Mouse (Mus musculus): ENCODE measurements at regions not wholly inside any gene's neighbourhood (a gene's known extent, or its start where the extent isn't known, plus 50 kb on each side); places are given as distances from the start of the nearest gene placed in this dataset.

GRCm38 (mm10) chr15:59196351-59196750 is 307.3 kb downstream of the Gm49356 start:
- H3K4me1 ChIP-seq (ENCODE audit: insufficient read depth) = 0 out of 2 replicates have a peak, but pooled peaks cover 6% of the 10 kb centered on the region
- no peak overlapping the region for H3K27ac ChIP-seq (ENCODE audit: low read depth)
- DNase-seq = no peak
- TF ChIP-seq CTCF (IDR thresholded peaks at IDR 0.05; ENCODE audit: low read depth) (no peak), EP300 (IDR thresholded peaks at IDR 0.05; ENCODE audit: low read depth) (no peak)
- no peaks in the 10 kb centered on the region for H3K9me3 ChIP-seq (ENCODE audit: low read length)
- no peaks in the 10 kb centered on the region for H3K27me3 ChIP-seq (ENCODE audit: insufficient read depth, low read length)
- no peak for ATAC-seq
- no peak overlapping the region for H3K9ac ChIP-seq (replicated peaks)
- no peak overlapping the region for H3K4me3 ChIP-seq (ENCODE audit: low read depth, low read length)
- 75% methylated on average over 5 of the region's 5 CpGs for WGBS (ENCODE audit: insufficient replicate concordance)
- no peaks in the 10 kb centered on the region for H3K36me3 ChIP-seq (replicated peaks; ENCODE audit: insufficient read depth, low read length)
- H3K4me2 ChIP-seq (ENCODE audit: low read depth, low read length) = no peak overlapping the region

- no peaks in the 10 kb centered on the region for H3K27me3 ChIP-seq (ENCODE audit: insufficient read depth, low read length)
- H3K9me3 ChIP-seq (ENCODE audit: low read length) = no peaks in the 10 kb centered on the region
- no peak overlapping the region for H3K9ac ChIP-seq (replicated peaks)
- no peak for TF ChIP-seq CTCF (IDR thresholded peaks at IDR 0.05; ENCODE audit: low read depth)
- TF ChIP-seq EP300 (IDR thresholded peaks at IDR 0.05; ENCODE audit: low read depth) = no peak
- DNase-seq (no peak), ATAC-seq (peak; percentile 29)
- H3K36me3 ChIP-seq (replicated peaks; ENCODE audit: insufficient read depth, low read length) = no peaks in the 10 kb centered on the region
- H3K27ac ChIP-seq (ENCODE audit: low read depth) = peak overlapping the region; percentile 40
- 0 out of 2 replicates have a peak, but pooled peaks cover 6% of the 10 kb centered on the region for H3K4me1 ChIP-seq (ENCODE audit: insufficient read depth)
- WGBS (ENCODE audit: insufficient replicate concordance) = 28% methylated on average over 7 of the region's 7 CpGs
- no peak overlapping the region for H3K4me3 ChIP-seq (ENCODE audit: low read depth, low read length)
- no peak overlapping the region for H3K4me2 ChIP-seq (ENCODE audit: low read depth, low read length)
Observed at GRCm38 (mm10) chr15:59197455-59198391, 308.6 kb downstream of the Gm49356 start.

- no peak for ATAC-seq
- DNase-seq = no peak
- H3K27ac ChIP-seq (ENCODE audit: low read depth) = no peak overlapping the region
Observed at GRCm38 (mm10) chr15:59201386-59201785, 312.3 kb downstream of the Gm49356 start.

GRCm38 (mm10) chr15:59201894-59202670 is 313.0 kb downstream of the Gm49356 start:
- 0 out of 2 replicates have a peak, but pooled peaks cover 6% of the 10 kb centered on the region for H3K4me1 ChIP-seq (ENCODE audit: insufficient read depth)
- H3K4me2 ChIP-seq (ENCODE audit: low read depth, low read length) = no peak overlapping the region
- DNase-seq (no peak), ATAC-seq (peak; percentile 38; the same call in 1 of the 2 replicates)
- H3K4me3 ChIP-seq (ENCODE audit: low read depth, low read length) = no peak overlapping the region
- no peak overlapping the region for H3K9ac ChIP-seq (replicated peaks)
- no peaks in the 10 kb centered on the region for H3K27me3 ChIP-seq (ENCODE audit: insufficient read depth, low read length)
- no peaks in the 10 kb centered on the region for H3K36me3 ChIP-seq (replicated peaks; ENCODE audit: insufficient read depth, low read length)
- H3K27ac ChIP-seq (ENCODE audit: low read depth) = 0 out of 2 replicates have a peak overlapping the region, but pooled peaks have one; percentile 12
- TF ChIP-seq EP300 (IDR thresholded peaks at IDR 0.05; ENCODE audit: low read depth) (no peak), CTCF (IDR thresholded peaks at IDR 0.05; ENCODE audit: low read depth) (no peak)
- WGBS (ENCODE audit: insufficient replicate concordance) = 65% methylated on average over 19 of the region's 19 CpGs
- H3K9me3 ChIP-seq (ENCODE audit: low read length) = no peaks in the 10 kb centered on the region

More at GRCm38 (mm10) chr15:59201386-59201785, 312.3 kb downstream of the Gm49356 start:
- Histone ChIP-seq H3K4me3 (ENCODE audit: low read depth, low read length) (no peak overlapping the region), H3K9ac (replicated peaks) (no peak overlapping the region), H3K27me3 (ENCODE audit: insufficient read depth, low read length) (no peaks in the 10 kb centered on the region), H3K4me2 (ENCODE audit: low read depth, low read length) (no peak overlapping the region), H3K4me1 (ENCODE audit: insufficient read depth) (0 out of 2 replicates have a peak, but pooled peaks cover 6% of the 10 kb centered on the region), H3K36me3 (replicated peaks; ENCODE audit: insufficient read depth, low read length) (no peaks in the 10 kb centered on the region), H3K9me3 (ENCODE audit: low read length) (no peaks in the 10 kb centered on the region)
- TF ChIP-seq EP300 (IDR thresholded peaks at IDR 0.05; ENCODE audit: low read depth) (no peak), CTCF (IDR thresholded peaks at IDR 0.05; ENCODE audit: low read depth) (no peak)
- WGBS (ENCODE audit: insufficient replicate concordance) = 66% methylated on average over 7 of the region's 7 CpGs

GRCm38 (mm10) chr15:59203097-59203849 is 314.2 kb downstream of the Gm49356 start:
- no peak overlapping the region for H3K4me3 ChIP-seq (ENCODE audit: low read depth, low read length)
- no peaks in the 10 kb centered on the region for H3K27me3 ChIP-seq (ENCODE audit: insufficient read depth, low read length)
- H3K27ac ChIP-seq (ENCODE audit: low read depth) = no peak overlapping the region
- H3K4me1 ChIP-seq (ENCODE audit: insufficient read depth) = no peaks in the 10 kb centered on the region
- DNase-seq (no peak), ATAC-seq (no peak)
- WGBS (ENCODE audit: insufficient replicate concordance) = 69% methylated on average over 17 of the region's 17 CpGs
- no peak overlapping the region for H3K9ac ChIP-seq (replicated peaks)
- TF ChIP-seq CTCF (IDR thresholded peaks at IDR 0.05; ENCODE audit: low read depth) (no peak), EP300 (IDR thresholded peaks at IDR 0.05; ENCODE audit: low read depth) (no peak)
- H3K36me3 ChIP-seq (replicated peaks; ENCODE audit: insufficient read depth, low read length) = no peaks in the 10 kb centered on the region
- H3K9me3 ChIP-seq (ENCODE audit: low read length) = no peaks in the 10 kb centered on the region
- H3K4me2 ChIP-seq (ENCODE audit: low read depth, low read length) = no peak overlapping the region

All from liver, postnatal 0 days (tissue).